Mouse (Mus musculus): ENCODE results near the gene Asna1. TPM values are rescaled to one million over a fixed set of nuclear protein-coding genes. Genes with fewer than 3 reads are reported as not detected.

The Asna1 gene
- total and polyA plus RNA-seq, 2 experiments, result 30.3 to 60.0 TPM

- Histone ChIP-seq H3K27ac (replicated peaks; ENCODE audit: insufficient read depth, low read depth, low read length) (no peak overlapping the region), H3K36me3 (ENCODE audit: control insufficient read depth, insufficient read depth, low read length) (peaks cover 3% of the 10 kb centered on the region), H3K9ac (ENCODE audit: low read depth, low read length) (no peak overlapping the region), H3K27me3 (ENCODE audit: control insufficient read depth, insufficient read depth, low read length) (no peaks in the 10 kb centered on the region), H3K4me3 (ENCODE audit: insufficient read depth, low read depth, low read length) (no peak overlapping the region), H3K4me1 (ENCODE audit: control insufficient read depth, insufficient read depth, low read length) (peaks cover 26% of the 10 kb centered on the region), H3K79me2 (ENCODE audit: control insufficient read depth, insufficient read depth, low read length) (no peaks in the 10 kb centered on the region)
- no peak for DNase-seq (ENCODE audit: extremely low read depth, low read depth, low spot score)
- WGBS, result 80% methylated on average over 5 of the region's 5 CpGs
- TF ChIP-seq CTCF (IDR thresholded peaks at IDR 0.05; ENCODE audit: low read depth, low read length) (no peak), POLR2A (IDR thresholded peaks at IDR 0.05; ENCODE audit: extremely low read depth, insufficient read depth, low read length) (no peak)
Observed at GRCm38 (mm10) chr8:84970913-84971312, 54.2 kb downstream of the Asna1 start.

- Histone ChIP-seq H3K27me3 (ENCODE audit: control insufficient read depth, insufficient read depth, low read length) (no peaks in the 10 kb centered on the region), H3K36me3 (ENCODE audit: control insufficient read depth, insufficient read depth, low read length) (peaks cover 3% of the 10 kb centered on the region), H3K27ac (replicated peaks; ENCODE audit: insufficient read depth, low read depth, low read length) (no peak overlapping the region), H3K4me3 (ENCODE audit: insufficient read depth, low read depth, low read length) (peak overlapping the region; percentile 68), H3K4me1 (ENCODE audit: control insufficient read depth, insufficient read depth, low read length) (peaks cover 24% of the 10 kb centered on the region), H3K9ac (ENCODE audit: low read depth, low read length) (peak overlapping the region; percentile 62), H3K79me2 (ENCODE audit: control insufficient read depth, insufficient read depth, low read length) (no peaks in the 10 kb centered on the region)
- 25% methylated on average over 21 of the region's 21 CpGs for WGBS
- DNase-seq (ENCODE audit: extremely low read depth, low read depth, low spot score), result no peak
- TF ChIP-seq POLR2A (IDR thresholded peaks at IDR 0.05; ENCODE audit: extremely low read depth, insufficient read depth, low read length), result no peak
Observed at GRCm38 (mm10) chr8:84970135-84970790, 54.8 kb downstream of the Asna1 start.

- H3K4me3 ChIP-seq (ENCODE audit: insufficient read depth, low read depth, low read length), result peak within 1 kb of the TSS; percentile 68
- TF ChIP-seq POLR2A (IDR thresholded peaks at IDR 0.05; ENCODE audit: extremely low read depth, insufficient read depth, low read length), result peak; percentile 81; the same call in 1 of the 2 replicates
- TF ChIP-seq CTCF (IDR thresholded peaks at IDR 0.05; ENCODE audit: low read depth, low read length), result no peak
- H3K36me3 ChIP-seq (ENCODE audit: control insufficient read depth, insufficient read depth, low read length), result peaks cover 3% of the 10 kb centered on the region
- no peaks in the 10 kb centered on the region for H3K79me2 ChIP-seq (ENCODE audit: control insufficient read depth, insufficient read depth, low read length)
- peak within 1 kb of the TSS; percentile 79 for H3K27ac ChIP-seq (replicated peaks; ENCODE audit: insufficient read depth, low read depth, low read length)
- peak; percentile 78 for DNase-seq (ENCODE audit: extremely low read depth, low read depth, low spot score)
- WGBS, result under 1% methylated on average over 56 of the region's 56 CpGs
- H3K27me3 ChIP-seq (ENCODE audit: control insufficient read depth, insufficient read depth, low read length), result no peaks in the 10 kb centered on the region
- H3K9ac ChIP-seq (ENCODE audit: low read depth, low read length), result peak within 1 kb of the TSS; percentile 62
- H3K4me1 ChIP-seq (ENCODE audit: control insufficient read depth, insufficient read depth, low read length), result peaks cover 23% of the 10 kb centered on the region
Observed at GRCm38 (mm10) chr8:84969241-84970134, 55.6 kb downstream of the Asna1 start, which contains the start of the genes Gm49661, Prdx2 and Rnaseh2a. Gene Gm49661 (minus strand): TSS chr8:84969433. Gene Prdx2 (plus strand): TSS chr8:84969587. Gene Rnaseh2a (minus strand): TSS chr8:84969767.

- WGBS, result 18% methylated on average over 2 of the region's 2 CpGs
- H3K27ac ChIP-seq (replicated peaks; ENCODE audit: insufficient read depth, low read depth, low read length), result peak overlapping the region; percentile 79
- peaks cover 18% of the 10 kb centered on the region for H3K4me1 ChIP-seq (ENCODE audit: control insufficient read depth, insufficient read depth, low read length)
- peak; percentile 35 for DNase-seq (ENCODE audit: extremely low read depth, low read depth, low spot score)
- peaks cover 3% of the 10 kb centered on the region for H3K36me3 ChIP-seq (ENCODE audit: control insufficient read depth, insufficient read depth, low read length)
- H3K27me3 ChIP-seq (ENCODE audit: control insufficient read depth, insufficient read depth, low read length), result no peaks in the 10 kb centered on the region
- no peaks in the 10 kb centered on the region for H3K79me2 ChIP-seq (ENCODE audit: control insufficient read depth, insufficient read depth, low read length)
- no peak for TF ChIP-seq CTCF (IDR thresholded peaks at IDR 0.05; ENCODE audit: low read depth, low read length)
- TF ChIP-seq POLR2A (IDR thresholded peaks at IDR 0.05; ENCODE audit: extremely low read depth, insufficient read depth, low read length), result no peak
- H3K9ac ChIP-seq (ENCODE audit: low read depth, low read length), result peak overlapping the region; percentile 21; the same call in 1 of the 2 replicates
- no peak overlapping the region; the same call in 1 of the 2 replicates for H3K4me3 ChIP-seq (ENCODE audit: insufficient read depth, low read depth, low read length)
Observed at GRCm38 (mm10) chr8:84968650-84969049, 56.4 kb downstream of the Asna1 start.

Other genes starting within 250 kb of the Asna1 start
- gene Nfix, start 224.9 kb downstream of the Asna1 start, total RNA-seq (2014; rRNA removed), result 20.7 and 27.5 TPM in 2 replicates
- 32.9 and 34.4 TPM in 2 replicates for gene Nfix, start 224.9 kb downstream of the Asna1 start, polyA plus RNA-seq (2012; rRNA removed)
- 0.94 and 1.8 TPM in 2 replicates for gene Dand5, start 202.5 kb downstream of the Asna1 start, total RNA-seq (2014; rRNA removed)
- 2.0 and 2.6 TPM in 2 replicates for gene Dand5, start 202.5 kb downstream of the Asna1 start, polyA plus RNA-seq (2012; rRNA removed)
- 26.7 and 28.1 TPM in 2 replicates for gene Gadd45gip1, start 193.8 kb downstream of the Asna1 start, total RNA-seq (2014; rRNA removed)
- gene Gadd45gip1, start 193.8 kb downstream of the Asna1 start, polyA plus RNA-seq (2012; rRNA removed), result 29.8 and 34.2 TPM in 2 replicates
- gene Rad23a, start 184.6 kb downstream of the Asna1 start, total RNA-seq (2014; rRNA removed), result 28.2 and 40.7 TPM in 2 replicates
- 52.0 and 68.4 TPM in 2 replicates for gene Rad23a, start 184.6 kb downstream of the Asna1 start, polyA plus RNA-seq (2012; rRNA removed)
- gene Calr, start 178.3 kb downstream of the Asna1 start, total RNA-seq (2014; rRNA removed), result 411 and 458 TPM in 2 replicates
- 308 and 349 TPM in 2 replicates for gene Calr, start 178.3 kb downstream of the Asna1 start, polyA plus RNA-seq (2012; rRNA removed)
- 11.0 and 13.6 TPM in 2 replicates for gene Farsa, start 168.3 kb downstream of the Asna1 start, total RNA-seq (2014; rRNA removed)
- gene Farsa, start 168.3 kb downstream of the Asna1 start, polyA plus RNA-seq (2012; rRNA removed), result 24.1 and 32.4 TPM in 2 replicates
- gene Syce2, start 153.2 kb downstream of the Asna1 start, total RNA-seq (2014; rRNA removed), result 1.1 and 1.6 TPM in 2 replicates
- 0.92 and 1.0 TPM in 2 replicates for gene Syce2, start 153.2 kb downstream of the Asna1 start, polyA plus RNA-seq (2012; rRNA removed)
- gene Gcdh, start 131.4 kb downstream of the Asna1 start, total RNA-seq (2014; rRNA removed), result 461 and 560 TPM in 2 replicates
- gene Gcdh, start 131.4 kb downstream of the Asna1 start, polyA plus RNA-seq (2012; rRNA removed), result 1,882 and 2,081 TPM in 2 replicates
- 4.8 and 5.8 TPM in 2 replicates for gene Klf1, start 123.4 kb downstream of the Asna1 start, total RNA-seq (2014; rRNA removed)
- 5.2 and 6.6 TPM in 2 replicates for gene Klf1, start 123.4 kb downstream of the Asna1 start, polyA plus RNA-seq (2012; rRNA removed)
- 13.0 and 16.1 TPM in 2 replicates for gene Dnase2a, start 116.7 kb downstream of the Asna1 start, total RNA-seq (2014; rRNA removed)
- 16.1 and 20.0 TPM in 2 replicates for gene Dnase2a, start 116.7 kb downstream of the Asna1 start, polyA plus RNA-seq (2012; rRNA removed)
- gene Mast1, start 87.9 kb downstream of the Asna1 start, total RNA-seq (2014; rRNA removed), result 0.09 and 0.13 TPM in 2 replicates
- 0.25 and 0.43 TPM in 2 replicates for gene Mast1, start 87.9 kb downstream of the Asna1 start, polyA plus RNA-seq (2012; rRNA removed)
- not detected in 2 replicates for gene Rtbdn, start 78.3 kb downstream of the Asna1 start, total RNA-seq (2014; rRNA removed)
- not detected in 2 replicates for gene Rtbdn, start 78.3 kb downstream of the Asna1 start, polyA plus RNA-seq (2012; rRNA removed)
- gene Gm49661, start 55.8 kb downstream of the Asna1 start, total RNA-seq (2014; rRNA removed), result not detected in 2 replicates
- gene Gm49661, start 55.8 kb downstream of the Asna1 start, polyA plus RNA-seq (2012; rRNA removed), result 1.0 TPM in 1 of 2 replicates, not detected in the other
- gene Prdx2, start 55.7 kb downstream of the Asna1 start, total RNA-seq (2014; rRNA removed), result 135 and 157 TPM in 2 replicates
- gene Prdx2, start 55.7 kb downstream of the Asna1 start, polyA plus RNA-seq (2012; rRNA removed), result 110 and 142 TPM in 2 replicates
- gene Rnaseh2a, start 55.5 kb downstream of the Asna1 start, total RNA-seq (2014; rRNA removed), result 17.1 and 24.5 TPM in 2 replicates
- gene Rnaseh2a, start 55.5 kb downstream of the Asna1 start, polyA plus RNA-seq (2012; rRNA removed), result 25.6 and 28.3 TPM in 2 replicates
- gene Junb, start 46.6 kb downstream of the Asna1 start, total RNA-seq (2014; rRNA removed), result 29.5 and 45.6 TPM in 2 replicates
- gene Junb, start 46.6 kb downstream of the Asna1 start, polyA plus RNA-seq (2012; rRNA removed), result 12.3 and 17.9 TPM in 2 replicates
- 12.4 and 14.2 TPM in 2 replicates for gene Hook2, start 34.7 kb downstream of the Asna1 start, total RNA-seq (2014; rRNA removed)
- 9.6 and 12.5 TPM in 2 replicates for gene Hook2, start 34.7 kb downstream of the Asna1 start, polyA plus RNA-seq (2012; rRNA removed)
- gene Best2, start 10.8 kb downstream of the Asna1 start, total RNA-seq (2014; rRNA removed), result not detected in 2 replicates
- gene Best2, start 10.8 kb downstream of the Asna1 start, polyA plus RNA-seq (2012; rRNA removed), result 0.06 TPM in 1 of 2 replicates, not detected in the other
- 83.2 and 94.1 TPM in 2 replicates for gene Trir, start 1.5 kb upstream of the Asna1 start, total RNA-seq (2014; rRNA removed)
- gene Trir, start 1.5 kb upstream of the Asna1 start, polyA plus RNA-seq (2012; rRNA removed), result 69.5 and 80.8 TPM in 2 replicates
- 15.4 and 23.3 TPM in 2 replicates for gene Tnpo2, start 11.6 kb upstream of the Asna1 start, total RNA-seq (2014; rRNA removed)
- gene Tnpo2, start 11.6 kb upstream of the Asna1 start, polyA plus RNA-seq (2012; rRNA removed), result 28.8 and 33.1 TPM in 2 replicates
- 19.9 and 21.9 TPM in 2 replicates for gene Fbxw9, start 34.8 kb upstream of the Asna1 start, total RNA-seq (2014; rRNA removed)
- 55.2 and 75.4 TPM in 2 replicates for gene Fbxw9, start 34.8 kb upstream of the Asna1 start, polyA plus RNA-seq (2012; rRNA removed)
- gene Gm5741, start 42.7 kb upstream of the Asna1 start, total RNA-seq (2014; rRNA removed), result not detected in 2 replicates
- gene Gm5741, start 42.7 kb upstream of the Asna1 start, polyA plus RNA-seq (2012; rRNA removed), result 0.70 TPM in 1 of 2 replicates, not detected in the other
- gene Dhps, start 46.5 kb upstream of the Asna1 start, total RNA-seq (2014; rRNA removed), result 14.8 and 15.1 TPM in 2 replicates
- 14.4 and 20.6 TPM in 2 replicates for gene Dhps, start 46.5 kb upstream of the Asna1 start, polyA plus RNA-seq (2012; rRNA removed)
- 26.3 and 33.0 TPM in 2 replicates for gene Wdr83os, start 55.5 kb upstream of the Asna1 start, total RNA-seq (2014; rRNA removed)
- 111 and 126 TPM in 2 replicates for gene Wdr83os, start 55.5 kb upstream of the Asna1 start, polyA plus RNA-seq (2012; rRNA removed)
- gene Wdr83, start 56.0 kb upstream of the Asna1 start, total RNA-seq (2014; rRNA removed), result 12.2 and 15.5 TPM in 2 replicates
- 22.5 and 26.2 TPM in 2 replicates for gene Wdr83, start 56.0 kb upstream of the Asna1 start, polyA plus RNA-seq (2012; rRNA removed)
- gene Man2b1, start 58.0 kb upstream of the Asna1 start, total RNA-seq (2014; rRNA removed), result 57.2 and 70.4 TPM in 2 replicates
- gene Man2b1, start 58.0 kb upstream of the Asna1 start, polyA plus RNA-seq (2012; rRNA removed), result 51.5 and 69.5 TPM in 2 replicates
- gene Zfp791, start 97.8 kb upstream of the Asna1 start, total RNA-seq (2014; rRNA removed), result 2.7 and 2.8 TPM in 2 replicates
- gene Zfp791, start 97.8 kb upstream of the Asna1 start, polyA plus RNA-seq (2012; rRNA removed), result 0.38 and 0.49 TPM in 2 replicates
- gene Cks1brt, start 126.6 kb upstream of the Asna1 start, total RNA-seq (2014; rRNA removed), result not detected in 2 replicates
- gene Cks1brt, start 126.6 kb upstream of the Asna1 start, polyA plus RNA-seq (2012; rRNA removed), result not detected in 2 replicates
- not detected in 2 replicates for gene Olfr371, start 200.7 kb upstream of the Asna1 start, total RNA-seq (2014; rRNA removed)
- not detected in 2 replicates for gene Olfr371, start 200.7 kb upstream of the Asna1 start, polyA plus RNA-seq (2012; rRNA removed)

All from liver, adult 2 months (tissue).